Mouse (Mus musculus) thymus, postnatal 10 days (tissue): ENCODE results near the gene Hand2.

Experiments
- DNase-seq, 2 experiments: peaks; one replicate each; pipeline ENCODE4 v3.0.0; 2021; ENCODE audit warnings: low spot score in 2 of 2

Gene Hand2

DNA sequence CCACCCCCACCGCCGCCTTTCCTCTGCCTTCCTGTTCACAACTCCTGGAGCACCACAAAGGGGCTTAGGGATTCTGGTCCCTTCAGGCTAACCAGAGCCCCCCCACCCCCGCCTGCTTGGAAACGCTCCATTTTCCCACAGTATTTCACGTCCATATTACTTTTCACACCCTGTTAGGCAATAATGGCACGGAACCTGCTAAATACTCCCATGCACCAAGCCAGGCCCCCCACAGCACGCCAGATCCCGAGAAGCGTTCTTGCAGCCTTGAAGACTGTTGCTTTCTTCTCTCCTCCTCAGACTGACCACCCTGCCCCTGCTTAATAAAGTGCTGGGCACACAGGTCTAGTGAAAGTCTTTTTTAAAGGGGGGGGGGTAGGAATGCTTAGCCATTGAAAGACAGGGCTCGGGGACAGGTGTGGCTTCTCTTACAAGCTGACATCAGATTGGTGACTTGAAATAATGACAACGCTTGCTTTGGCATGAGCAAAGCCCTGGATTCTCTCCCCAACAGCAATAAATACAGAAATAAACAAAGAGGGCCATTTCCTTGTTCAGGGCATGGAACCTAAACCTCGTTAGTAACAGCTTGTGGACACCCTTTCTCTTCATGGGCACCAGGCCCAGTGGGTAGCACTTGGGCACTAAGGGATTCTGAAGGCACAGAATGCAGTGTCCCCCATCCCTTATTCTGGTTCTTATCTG is 21.8 kb downstream of the Hand2 start:
- DNase-seq = no peak

DNA sequence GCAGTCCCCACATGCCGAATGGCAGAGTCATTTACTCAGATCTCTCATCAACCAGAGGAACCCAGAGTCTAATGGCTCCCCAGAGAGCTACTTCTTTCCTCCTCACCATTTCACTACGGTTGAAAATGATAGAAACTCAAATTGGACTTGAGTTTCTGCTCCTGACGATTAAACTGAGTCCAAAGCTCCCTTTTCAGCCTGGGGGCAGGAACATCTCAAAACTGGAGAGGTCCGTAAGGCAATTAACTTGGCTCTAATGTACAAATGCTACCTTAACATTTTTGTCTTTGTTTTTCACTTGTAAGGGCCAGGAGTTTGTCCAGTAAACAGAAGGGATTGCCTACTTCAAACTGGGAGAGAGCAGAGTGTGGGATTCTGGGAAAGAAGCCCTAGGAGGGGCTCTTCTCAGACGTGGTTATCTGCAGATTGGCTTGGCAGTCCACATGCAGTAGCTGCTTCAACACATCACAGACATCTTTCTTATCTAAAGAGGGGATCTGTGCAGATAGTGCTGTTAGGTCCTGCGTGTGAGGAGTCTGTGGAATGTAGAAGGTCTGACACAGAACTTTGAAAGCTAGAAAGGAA is 23.0 kb downstream of the Hand2 start:
- no peak for DNase-seq

DNA sequence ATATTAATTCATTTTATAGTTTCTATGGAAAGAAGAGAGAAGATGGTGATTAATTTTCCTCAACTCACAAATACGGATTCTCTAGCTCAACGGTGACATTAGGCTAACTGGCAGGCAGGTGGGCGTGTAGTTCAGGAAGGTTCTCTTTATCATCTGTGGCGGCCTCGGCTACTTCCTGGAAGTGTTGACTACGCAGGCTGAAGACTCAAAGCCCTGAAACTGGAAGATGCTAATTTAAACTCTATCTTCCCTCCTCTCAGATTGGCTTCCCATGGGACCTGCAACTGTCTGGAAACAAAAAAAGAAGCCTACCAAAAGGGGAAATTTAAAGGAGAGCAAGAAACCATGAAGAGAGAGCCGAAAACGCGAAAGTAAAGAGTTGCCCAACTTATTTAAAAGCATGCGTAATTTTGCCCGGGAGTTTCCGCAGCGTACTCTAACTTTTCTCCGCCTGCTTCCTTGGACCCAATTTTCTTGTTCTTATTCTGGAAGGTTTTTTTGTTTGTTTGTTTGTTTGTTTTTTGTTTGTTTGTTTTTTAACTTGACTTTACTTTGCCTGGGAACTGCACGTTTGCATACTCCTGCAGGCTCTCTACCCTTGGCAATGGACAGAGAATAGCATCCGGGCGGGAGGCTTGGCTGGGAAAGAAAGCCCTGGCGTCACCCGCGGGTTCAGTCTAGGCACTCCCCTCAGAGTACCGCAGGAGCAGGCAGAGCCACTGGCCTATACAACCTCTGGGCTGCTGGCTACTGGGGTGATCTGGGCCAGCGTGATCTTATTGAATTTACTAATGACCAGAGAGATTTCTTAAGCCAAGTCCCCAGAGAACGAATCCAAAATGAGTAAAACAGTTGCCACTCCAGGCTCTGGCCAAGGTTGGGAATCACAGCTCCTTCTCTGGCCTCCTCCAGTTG is 24.4 kb downstream of the Hand2 start:
- no peak for DNase-seq

DNA sequence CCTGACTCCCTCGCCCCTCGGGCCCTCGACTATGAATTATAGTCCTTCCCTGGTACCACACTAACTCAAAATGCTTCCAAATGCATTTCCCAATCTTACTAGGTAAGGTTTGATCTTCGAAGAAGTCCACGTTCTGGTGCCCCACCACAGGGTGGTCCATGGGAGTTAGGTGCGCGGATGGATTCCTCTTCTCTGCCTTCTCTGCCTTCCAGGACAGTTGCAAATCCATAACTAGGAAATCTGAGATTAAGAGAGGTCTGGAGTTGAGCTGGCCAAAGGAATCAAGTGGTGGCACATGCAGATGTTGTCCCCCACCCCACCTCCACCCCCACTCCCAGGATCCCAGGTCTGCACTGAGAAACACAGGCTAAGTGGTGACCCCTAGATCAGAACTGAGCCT is 25.6 kb downstream of the Hand2 start:
- DNase-seq = no peak

DNA sequence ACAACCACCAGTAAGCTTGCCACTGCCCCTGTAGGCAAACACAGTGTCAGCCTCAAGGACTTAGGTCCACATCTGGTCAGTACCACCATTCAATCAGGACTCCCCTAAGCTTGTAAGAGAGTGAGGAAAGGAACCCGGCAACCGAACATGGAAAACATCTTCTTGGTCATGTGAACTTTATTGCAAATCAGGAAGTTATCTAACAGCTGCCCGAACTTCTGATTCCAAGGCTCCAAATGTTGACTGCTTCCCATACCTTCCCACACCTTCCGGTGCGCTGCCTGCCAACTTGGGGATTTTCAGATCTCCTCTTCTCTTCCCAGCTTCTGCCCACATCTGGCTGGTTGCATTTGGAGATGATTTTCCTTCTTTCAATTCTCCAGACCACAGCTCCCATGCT is 26.4 kb downstream of the Hand2 start:
- DNase-seq = no peak

DNA sequence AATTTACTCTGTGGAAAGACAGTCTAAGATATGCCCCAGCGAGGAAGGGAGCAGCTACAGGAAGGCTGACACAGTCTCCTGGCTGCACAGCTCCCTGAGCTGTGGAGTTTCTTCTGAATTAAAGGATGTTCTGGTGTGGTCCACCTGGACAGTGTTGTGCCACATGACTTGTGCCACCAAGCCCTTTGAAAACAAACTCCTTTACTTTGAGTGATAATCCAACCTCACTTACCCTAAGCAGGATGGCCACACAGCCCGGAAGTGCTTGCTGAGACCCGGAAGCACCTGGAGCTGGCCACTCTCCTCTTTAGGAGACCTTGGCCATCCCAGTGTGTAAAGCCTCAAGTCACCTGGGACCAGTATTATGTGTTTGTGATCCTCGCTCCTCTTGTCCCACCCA is 27.5 kb downstream of the Hand2 start:
- no peak for DNase-seq

DNA sequence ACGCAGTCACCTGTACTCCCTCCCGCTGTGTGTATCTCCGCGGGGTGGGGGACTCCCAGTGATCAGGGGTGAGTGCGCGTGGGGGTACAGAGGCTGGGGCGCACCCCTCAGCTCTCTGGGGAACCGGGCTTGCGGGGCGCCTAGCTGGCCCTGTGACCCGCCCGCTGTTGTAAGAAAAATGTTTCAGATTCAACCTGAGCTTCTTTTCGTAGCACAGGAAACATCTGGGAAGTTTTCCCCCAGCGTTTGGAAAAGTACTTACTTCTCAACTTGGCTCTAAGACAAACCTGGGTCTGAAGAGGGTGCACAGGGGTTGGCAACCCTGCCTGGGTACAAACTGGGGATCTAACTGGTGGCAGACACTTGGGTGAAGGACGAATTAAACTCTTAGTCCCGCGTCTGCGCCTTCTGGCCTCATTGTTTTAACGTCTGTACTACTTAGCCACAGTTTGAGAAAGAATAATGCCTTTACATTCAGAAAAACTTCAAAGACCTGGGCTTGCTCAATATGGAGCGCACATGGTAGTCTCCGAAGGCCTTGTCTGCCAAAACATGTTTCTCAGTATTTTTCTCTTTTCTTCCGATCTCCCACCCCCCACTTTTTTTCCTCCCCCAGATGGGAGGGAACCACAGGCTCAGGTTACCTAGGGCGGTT is 28.2 kb downstream of the Hand2 start:
- no peak for DNase-seq

DNA sequence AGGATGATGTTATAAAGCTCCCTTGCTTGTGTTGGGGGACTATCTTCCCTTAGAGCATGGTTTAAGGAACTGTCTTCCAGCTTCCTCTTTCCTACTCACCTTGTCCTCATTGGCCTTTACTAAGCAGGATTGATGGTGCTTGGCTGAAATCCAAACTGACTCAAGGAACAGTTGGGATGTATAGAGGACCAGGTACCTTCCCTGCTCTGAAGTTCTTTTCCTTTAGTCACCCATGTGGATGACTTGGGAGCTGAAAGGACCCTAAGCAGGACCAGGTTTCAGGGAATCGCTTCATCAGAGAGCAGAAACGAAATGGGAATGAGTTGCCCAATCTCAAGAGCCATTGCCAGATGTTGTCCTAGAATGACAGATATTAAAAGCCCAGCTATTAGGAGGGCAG is 31.1 kb downstream of the Hand2 start:
- DNase-seq = no peak

DNA sequence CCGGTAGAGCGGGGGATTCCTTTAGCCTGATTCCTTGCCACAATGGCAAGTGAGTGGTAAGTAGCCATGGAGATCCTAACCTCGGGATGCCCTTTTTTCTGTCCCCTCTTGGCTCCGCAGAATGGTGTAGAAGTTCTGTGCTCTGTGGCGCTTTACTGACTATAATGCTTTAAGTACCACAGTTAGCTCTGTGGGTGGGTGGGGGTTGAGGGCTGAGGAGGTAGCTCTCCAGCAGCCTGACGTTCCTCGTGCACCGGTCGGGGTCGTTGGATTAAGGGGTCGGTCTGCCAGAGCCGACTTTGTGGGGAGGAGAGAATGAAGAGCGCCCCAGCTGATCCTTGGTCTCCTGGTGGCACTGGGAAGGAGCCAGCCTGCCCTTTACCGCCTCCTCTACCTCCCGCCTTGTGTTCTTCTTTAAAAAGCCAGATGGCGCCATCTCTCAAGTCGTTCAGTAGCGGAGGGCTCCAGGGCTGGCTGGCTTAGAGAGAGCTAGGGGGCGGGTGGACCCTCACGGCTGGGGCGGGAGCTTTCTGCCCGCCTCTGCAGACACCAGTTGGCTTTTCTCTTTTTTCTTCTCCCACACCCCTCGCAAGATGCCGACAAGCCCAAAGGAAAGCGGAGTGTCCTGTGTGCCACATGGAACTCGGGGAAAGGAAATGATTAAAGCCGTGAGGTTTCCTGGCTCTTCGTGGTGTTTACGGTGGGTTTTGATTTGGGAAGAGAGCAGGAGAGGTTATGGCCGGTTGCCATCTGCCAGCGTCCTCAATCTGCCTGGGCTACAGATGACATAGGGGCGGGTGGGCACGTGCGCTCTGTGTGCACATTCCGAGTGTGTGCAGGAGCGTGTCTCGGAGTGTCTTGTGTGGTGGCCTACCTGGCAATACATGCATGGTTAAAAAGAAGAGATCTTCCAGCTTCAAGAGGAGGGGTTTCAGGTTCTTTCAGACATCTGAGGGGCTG is 32.8 kb downstream of the Hand2 start:
- no peak for DNase-seq

DNA sequence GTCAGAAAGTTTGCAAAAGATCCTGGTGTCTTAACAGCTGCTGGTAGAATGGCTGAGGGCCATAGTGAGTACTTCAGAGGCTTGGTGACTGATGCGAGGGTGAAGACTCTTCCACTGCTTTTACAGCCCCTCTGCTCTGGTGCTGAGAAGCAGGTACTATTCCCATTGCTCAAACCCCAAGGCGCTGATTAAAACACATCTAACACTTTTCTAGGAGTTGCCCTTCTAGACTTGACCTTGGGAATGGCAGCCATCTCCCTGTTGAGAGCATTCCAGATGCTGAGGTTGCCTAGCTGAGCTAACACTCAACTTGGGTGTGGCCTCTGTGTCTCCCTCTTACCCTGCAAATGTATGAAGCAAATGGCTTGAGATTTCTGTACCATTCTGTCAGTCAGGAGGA is 34.1 kb downstream of the Hand2 start:
- DNase-seq = no peak

DNA sequence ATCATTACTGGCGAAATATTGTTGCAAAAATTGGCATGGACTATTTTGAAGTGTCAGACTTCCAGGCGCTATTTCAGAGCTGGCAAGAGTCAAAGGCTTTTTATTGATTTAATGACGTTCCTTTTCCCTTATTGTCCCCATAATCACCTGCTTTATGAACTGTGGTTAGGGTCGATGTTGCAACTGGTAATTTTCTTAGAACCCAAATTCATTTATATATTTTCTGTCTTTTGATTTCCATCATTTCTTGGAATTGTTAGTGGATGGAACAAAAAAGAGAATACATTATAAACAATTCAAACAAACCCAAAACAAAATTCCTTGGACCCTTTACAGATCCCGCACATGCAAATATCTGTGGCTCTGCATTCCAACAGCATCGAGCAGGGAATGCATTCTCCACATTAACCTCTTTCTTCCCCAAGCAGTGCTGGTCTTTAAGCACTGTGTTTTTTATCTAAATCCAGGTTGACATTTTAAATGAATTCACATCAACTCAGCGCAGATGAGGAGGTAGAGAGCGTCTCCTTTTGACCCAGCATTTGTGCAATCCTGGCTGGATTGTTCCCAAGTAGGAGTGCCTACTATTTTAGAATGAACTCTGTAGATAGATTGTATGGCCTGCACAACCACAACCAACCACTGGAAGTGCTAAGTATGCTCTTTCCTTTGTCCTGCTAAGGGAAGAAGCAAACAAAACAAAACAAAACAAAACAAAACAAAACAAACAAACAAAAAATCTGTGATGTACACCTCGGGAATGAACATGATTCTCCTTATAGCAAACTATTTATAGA is 35.9 kb downstream of the Hand2 start:
- DNase-seq = no peak

DNA sequence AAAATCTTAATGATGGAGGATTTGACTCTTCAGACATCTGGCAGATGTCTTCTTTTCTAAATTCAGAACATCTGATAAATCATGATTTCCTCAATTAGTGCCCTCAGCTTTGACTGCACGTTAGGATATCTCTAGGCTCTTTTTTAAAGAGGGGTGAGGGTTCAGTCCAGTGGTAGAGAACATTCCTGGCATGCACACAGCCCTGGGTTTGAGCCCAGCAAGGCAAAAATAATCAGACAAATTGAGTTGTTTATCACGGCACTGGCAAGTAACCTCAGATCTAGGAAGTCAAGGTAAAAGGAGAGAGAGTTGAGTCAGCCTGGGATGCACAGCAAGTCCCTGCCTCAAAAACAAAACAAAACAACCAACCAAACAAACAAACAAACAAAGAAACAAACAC is 39.7 kb downstream of the Hand2 start:
- DNase-seq = no peak

DNA sequence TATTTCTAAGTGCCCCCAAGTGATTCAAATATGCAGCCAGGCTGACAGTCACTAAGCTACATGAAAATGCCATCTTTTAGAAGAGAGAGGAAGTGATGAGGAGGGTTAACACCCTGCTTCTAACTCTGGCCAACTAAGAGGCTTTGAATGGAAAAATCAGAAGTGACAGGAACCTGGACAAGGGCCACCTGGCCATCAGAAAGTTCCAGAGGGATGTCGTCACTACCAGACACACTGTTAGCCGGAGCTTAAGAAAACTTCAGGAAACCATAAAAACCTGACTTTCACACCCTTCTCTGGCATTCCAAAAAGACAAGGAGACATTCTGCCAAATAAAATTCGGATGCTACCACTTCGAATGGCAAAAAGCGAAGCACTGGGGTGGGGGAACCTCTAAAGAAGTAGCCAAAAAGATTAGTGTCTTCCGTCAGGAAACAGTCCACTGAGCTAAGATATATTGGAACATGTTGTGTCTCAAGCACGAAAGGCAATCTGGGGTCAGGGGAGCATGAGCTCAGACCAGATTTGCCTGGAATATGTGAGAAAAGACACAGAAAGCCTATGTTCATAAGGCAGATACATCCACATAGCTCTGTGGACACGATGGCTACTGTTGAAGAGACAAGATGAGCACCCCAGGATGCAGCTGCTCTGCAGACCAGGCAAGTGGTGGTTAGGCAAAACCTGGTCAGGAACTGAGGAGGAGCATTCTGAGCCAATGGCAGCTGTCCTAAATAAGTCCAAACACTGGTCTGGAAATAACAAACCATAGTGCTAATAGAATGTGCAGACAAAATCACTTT is 40.4 kb downstream of the Hand2 start:
- no peak for DNase-seq

DNA sequence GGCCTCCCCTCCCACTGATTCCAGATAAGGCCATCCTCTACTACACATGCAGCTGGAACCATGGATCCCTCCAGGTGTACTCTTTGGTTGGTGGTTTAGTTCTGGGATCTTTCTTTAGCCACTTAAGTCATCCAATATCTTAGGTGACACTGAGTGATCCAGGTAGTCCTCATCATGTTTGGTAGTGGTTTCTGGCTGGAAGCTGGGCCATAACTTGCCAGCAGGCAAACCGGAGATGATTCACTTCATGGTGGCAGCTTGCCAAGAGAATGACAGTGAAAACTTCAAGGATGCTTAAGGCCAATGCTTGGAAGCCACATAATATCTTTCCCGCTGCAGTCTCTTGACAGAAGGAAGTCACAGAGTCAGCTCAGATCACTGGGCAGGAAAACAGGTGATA is 42.1 kb downstream of the Hand2 start:
- no peak for DNase-seq

DNA sequence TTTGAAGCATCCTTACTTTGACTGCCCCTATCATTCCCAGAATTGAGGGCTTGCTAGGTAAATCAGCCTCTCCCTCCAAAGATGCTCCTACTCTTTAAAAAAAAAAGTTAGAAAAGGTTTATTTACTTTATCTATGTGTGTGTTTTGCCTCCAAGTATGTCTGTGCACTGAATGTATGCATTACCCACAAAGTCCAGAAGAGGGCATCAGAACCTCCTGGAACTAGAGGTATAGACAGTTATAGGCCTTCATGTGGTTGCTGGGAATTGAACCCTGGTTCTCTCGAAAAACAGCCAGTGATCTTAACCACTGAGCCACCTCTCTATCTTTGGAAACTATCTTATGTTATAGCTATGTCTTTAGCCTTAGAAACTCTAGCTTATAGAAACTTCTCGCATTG is 53.3 kb downstream of the Hand2 start:
- DNase-seq = no peak
